Mouse (Mus musculus) myocyte (in vitro differentiated cells): ENCODE measurements around the gene Maml1. TPM values are rescaled to one million over a fixed set of nuclear protein-coding genes. Genes with fewer than 3 reads are reported as not detected.

Experiments used
- H3K27me3 ChIP-seq: one replicate; pipeline ENCODE4 v1.6.1; 2011; ENCODE audit not compliant: control insufficient read depth, insufficient read depth, insufficient read length
- H3K36me3 ChIP-seq: one replicate; pipeline ENCODE4 v1.6.1; 2011; ENCODE audit not compliant: control insufficient read depth, insufficient read depth
- H3K4me2 ChIP-seq: one replicate; pipeline ENCODE4 v1.6.1; 2011; ENCODE audit warnings: low read depth, control low read depth
- H3K4me3 ChIP-seq: one replicate; pipeline ENCODE4 v1.5.1; 2011; ENCODE audit warnings: mild to moderate bottlenecking, control low read depth, moderate library complexity
- H3K79me2 ChIP-seq: one replicate; pipeline ENCODE4 v1.6.1; 2011; ENCODE audit not compliant: control insufficient read depth, insufficient read depth
- H3ac ChIP-seq: one replicate; pipeline ENCODE4 v1.6.1; 2011; ENCODE audit not compliant: control insufficient read depth, insufficient read length
- CEBPB ChIP-seq: IDR thresholded peaks from 2 replicates; pipeline ENCODE4 v1.6.1; 2011; ENCODE audit warnings: mild to moderate bottlenecking, moderate library complexity; ENCODE audit not compliant: poor library complexity, insufficient read depth, severe bottlenecking
- E2F4 ChIP-seq: IDR thresholded peaks from one replicate; pipeline ENCODE4 v1.6.1; 2011; ENCODE audit warnings: mild to moderate bottlenecking, control low read depth, moderate library complexity; ENCODE audit not compliant: insufficient read depth
- MAX ChIP-seq: IDR thresholded peaks from one replicate; pipeline ENCODE4 v1.6.1; 2011; ENCODE audit warnings: low read depth, mild to moderate bottlenecking, control low read depth
- MYOD1 ChIP-seq, 3 experiments: IDR thresholded peaks; one replicate each; pipeline ENCODE4 v1.6.1; 2011; ENCODE audit warnings: control low read depth in 2 of 3, low read depth in 2 of 3, mild to moderate bottlenecking in 2 of 3, moderate library complexity in 1 of 3; ENCODE audit not compliant: insufficient read length in 2 of 3, control insufficient read depth in 1 of 3
- MYOG ChIP-seq, 3 experiments: IDR thresholded peaks; one replicate each; pipeline ENCODE4 v1.6.1; 2011; ENCODE audit warnings: control low read depth in 2 of 3, low read depth in 2 of 3, mild to moderate bottlenecking in 2 of 3; ENCODE audit not compliant: insufficient read length in 2 of 3, control insufficient read depth in 1 of 3, insufficient read depth in 1 of 3
- POLR2A ChIP-seq: IDR thresholded peaks from one replicate; pipeline ENCODE4 v1.6.1; 2011; ENCODE audit warnings: low read depth, mild to moderate bottlenecking, control low read depth, moderate library complexity; ENCODE audit not compliant: insufficient read length
- POLR2AphosphoS2 ChIP-seq: IDR thresholded peaks from one replicate; pipeline ENCODE4 v1.6.1; 2011; ENCODE audit warnings: low read depth, control low read depth; ENCODE audit not compliant: insufficient read length
- REST ChIP-seq: IDR thresholded peaks from one replicate; pipeline ENCODE4 v1.6.1; 2011; ENCODE audit warnings: mild to moderate bottlenecking, control low read depth, moderate library complexity; ENCODE audit not compliant: insufficient read depth, insufficient read length
- SRF ChIP-seq: IDR thresholded peaks from one replicate; pipeline ENCODE4 v1.6.1; 2011; ENCODE audit warnings: low read depth; ENCODE audit not compliant: control insufficient read depth, insufficient read length
- TCF12 ChIP-seq: IDR thresholded peaks from one replicate; pipeline ENCODE4 v1.6.1; 2011; ENCODE audit warnings: mild to moderate bottlenecking, control low read depth; ENCODE audit not compliant: poor library complexity, insufficient read depth, severe bottlenecking
- TCF3 ChIP-seq: IDR thresholded peaks from one replicate; pipeline ENCODE4 v1.6.1; 2011; ENCODE audit warnings: low read depth, control low read depth; ENCODE audit not compliant: insufficient read length
- USF1 ChIP-seq: IDR thresholded peaks from one replicate; pipeline ENCODE4 v1.6.1; 2011; ENCODE audit warnings: low read depth, mild to moderate bottlenecking, control low read depth, moderate library complexity
- polyA plus RNA-seq: library from polyadenylated mRNA; unstranded; fragments of >200 nt; fragmentation: generic; extraction: Trizol; gene quantifications from one replicate; pipeline ENCODE4 v1.2.1, GENCODE M21; 2012; ENCODE audit warnings: missing spikeins

The Maml1 gene
- polyA plus RNA-seq, 1 experiment, result 13.7 TPM

GRCm38 (mm10) chr11:50231411-50231810 is 60.7 kb downstream of the Maml1 start:
- Histone ChIP-seq H3K36me3 (peaks cover 21% of the 10 kb centered on the region), H3K27me3 (no peaks in the 10 kb centered on the region), H3K79me2 (peaks cover 14% of the 10 kb centered on the region), H3ac (no peak overlapping the region), H3K4me2 (no peak overlapping the region), H3K4me3 (no peak overlapping the region)
- no peak for TF ChIP-seq CEBPB

DNA sequence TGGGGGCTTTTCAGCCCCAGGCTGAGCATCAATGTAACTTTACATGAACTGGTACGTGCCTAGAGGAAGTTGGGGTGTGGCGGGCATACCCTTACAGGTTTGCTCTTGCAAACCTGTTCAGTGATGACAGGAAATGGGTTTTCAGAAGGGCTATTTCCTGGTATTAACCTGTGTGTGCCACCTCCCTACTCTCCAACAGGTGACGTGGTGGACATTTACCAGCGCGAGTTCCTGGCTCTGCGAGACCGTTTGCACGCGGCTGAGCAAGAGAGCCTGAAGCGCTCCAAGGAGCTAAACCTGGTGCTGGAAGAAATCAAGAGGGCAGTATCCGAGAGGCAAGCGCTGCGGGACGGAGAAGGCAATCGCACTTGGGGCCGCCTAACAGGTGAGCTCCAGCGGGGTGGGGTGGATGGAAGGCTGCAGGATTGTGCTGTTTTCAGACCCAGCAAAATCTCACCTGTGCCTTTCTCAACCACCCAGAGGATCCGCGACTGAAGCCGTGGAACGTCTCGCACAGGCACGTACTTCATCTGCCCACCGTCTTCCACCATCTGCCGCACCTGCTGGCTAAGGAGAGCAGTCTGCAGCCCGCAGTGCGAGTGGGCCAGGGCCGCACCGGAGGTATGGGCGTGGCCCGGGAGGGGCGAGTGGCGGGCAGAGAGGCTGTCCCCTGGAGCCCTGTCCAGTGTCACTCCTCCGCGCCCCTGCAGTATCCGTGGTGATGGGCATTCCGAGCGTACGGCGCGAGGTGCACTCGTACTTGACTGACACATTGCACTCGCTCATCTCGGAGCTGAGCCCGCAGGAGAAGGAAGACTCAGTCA is 61.4 kb downstream of the Maml1 start:
- no peak overlapping the region for H3ac ChIP-seq
- H3K4me3 ChIP-seq, result no peak overlapping the region
- TF ChIP-seq POLR2AphosphoS2 (no peak), MYOG (IDR thresholded peaks at IDR 0.05; ENCODE audit: control insufficient read depth in 1 of 3, insufficient read depth in 1 of 3, insufficient read length in 2 of 3, low read depth in 2 of 3) (no peak), TCF12 (no peak), USF1 (no peak), SRF (no peak), MYOD1 (IDR thresholded peaks at IDR 0.05; ENCODE audit: control insufficient read depth in 1 of 3, insufficient read length in 2 of 3, low read depth in 2 of 3) (no peak), E2F4 (no peak), MAX (no peak), POLR2A (no peak), REST (no peak), CEBPB (no peak)
- H3K4me2 ChIP-seq, result no peak overlapping the region
- H3K79me2 ChIP-seq, result peaks cover 21% of the 10 kb centered on the region
- no peaks in the 10 kb centered on the region for H3K27me3 ChIP-seq
- peaks cover 21% of the 10 kb centered on the region for H3K36me3 ChIP-seq

DNA sequence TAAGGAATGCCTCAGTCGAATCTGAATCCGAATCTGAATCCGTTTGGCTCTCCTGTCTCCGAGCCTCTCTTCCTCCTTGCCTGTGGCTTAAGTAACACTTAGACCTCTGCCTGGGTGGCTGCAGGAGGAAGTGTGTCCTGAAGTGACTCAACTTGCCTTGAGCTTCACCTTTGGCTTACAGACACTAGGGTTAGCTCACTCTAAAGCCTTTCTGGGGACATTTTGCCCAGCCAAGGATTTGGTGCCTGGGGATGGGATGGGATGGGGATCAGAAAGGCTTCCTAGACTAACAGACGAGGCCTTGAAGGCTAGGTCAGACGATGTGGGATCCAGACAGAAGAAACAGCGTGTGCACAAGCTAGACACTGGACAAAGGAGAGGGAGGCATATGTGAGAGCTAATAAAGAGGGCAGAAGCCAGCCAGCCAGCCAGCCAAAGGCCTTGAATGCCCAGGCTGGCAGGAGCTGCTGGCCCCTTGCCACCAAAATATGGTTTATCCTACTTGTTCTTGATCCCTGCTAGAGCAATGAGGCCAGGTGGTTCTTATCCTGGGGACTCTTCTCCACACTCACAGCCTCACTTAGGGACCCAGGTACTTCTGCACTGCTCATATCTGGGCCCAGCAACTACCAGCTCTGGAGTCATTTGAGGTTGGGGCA is 62.7 kb downstream of the Maml1 start:
- Histone ChIP-seq H3K36me3 (peaks cover 17% of the 10 kb centered on the region), H3ac (no peak overlapping the region), H3K4me2 (peak overlapping the region; percentile 5), H3K4me3 (no peak overlapping the region), H3K27me3 (no peaks in the 10 kb centered on the region), H3K79me2 (peaks cover 23% of the 10 kb centered on the region)
- TF ChIP-seq MAX (no peak), USF1 (no peak), TCF12 (no peak), E2F4 (no peak), POLR2AphosphoS2 (no peak), CEBPB (no peak), POLR2A (no peak), MYOG (IDR thresholded peaks at IDR 0.05; ENCODE audit: control insufficient read depth in 1 of 3, insufficient read depth in 1 of 3, insufficient read length in 2 of 3, low read depth in 2 of 3) (no peak), REST (no peak), SRF (no peak), TCF3 (no peak), MYOD1 (IDR thresholded peaks at IDR 0.05; ENCODE audit: control insufficient read depth in 1 of 3, insufficient read length in 2 of 3, low read depth in 2 of 3) (no peak)

GRCm38 (mm10) chr11:50228772-50229171 is 63.3 kb downstream of the Maml1 start:
- Histone ChIP-seq H3K27me3 (no peaks in the 10 kb centered on the region), H3K4me3 (no peak overlapping the region), H3K36me3 (peaks cover 14% of the 10 kb centered on the region), H3ac (no peak overlapping the region), H3K4me2 (peak overlapping the region; percentile 5), H3K79me2 (peaks cover 23% of the 10 kb centered on the region)
- no peak for TF ChIP-seq TCF12
- TF ChIP-seq REST, result no peak
- TF ChIP-seq POLR2AphosphoS2, result peak; percentile 43
- no peak for TF ChIP-seq USF1
- TF ChIP-seq CEBPB, result no peak
- TF ChIP-seq MYOG (IDR thresholded peaks at IDR 0.05; ENCODE audit: control insufficient read depth in 1 of 3, insufficient read depth in 1 of 3, insufficient read length in 2 of 3, low read depth in 2 of 3), result no peak

- H3ac ChIP-seq, result no peak overlapping the region
- H3K4me2 ChIP-seq, result peak overlapping the region; percentile 93
- H3K79me2 ChIP-seq, result peaks cover 23% of the 10 kb centered on the region
- peak overlapping the region; percentile 72 for H3K4me3 ChIP-seq
- TF ChIP-seq POLR2A (no peak), E2F4 (no peak), TCF3 (no peak), CEBPB (no peak), MYOD1 (IDR thresholded peaks at IDR 0.05; ENCODE audit: control insufficient read depth in 1 of 3, insufficient read length in 2 of 3, low read depth in 2 of 3) (no peak), MYOG (IDR thresholded peaks at IDR 0.05; ENCODE audit: control insufficient read depth in 1 of 3, insufficient read depth in 1 of 3, insufficient read length in 2 of 3, low read depth in 2 of 3) (no peak), MAX (no peak), REST (no peak), TCF12 (no peak)
- peaks cover 10% of the 10 kb centered on the region for H3K36me3 ChIP-seq
- H3K27me3 ChIP-seq, result no peaks in the 10 kb centered on the region
Observed at GRCm38 (mm10) chr11:50227736-50228135, 64.4 kb downstream of the Maml1 start.
